Mouse (Mus musculus) MEL (cell line): ENCODE data around the gene Fam160b1.

Experiments
- CTCF ChIP-seq, 3 experiments: IDR thresholded peaks in 2 of 3; conservative IDR thresholded peaks in 1 of 3; 2 replicates each; pipeline ENCODE4 v1.5.1; 2011 to 2012; ENCODE audit warnings: low read length in 3 of 3, low read depth in 2 of 3, mild to moderate bottlenecking in 2 of 3, improper control_type of control experiment in 1 of 3, inconsistent platforms in 1 of 3, mixed read lengths in 1 of 3, moderate library complexity in 1 of 3; ENCODE audit not compliant: control insufficient read depth in 1 of 3, insufficient read depth in 1 of 3, poor library complexity in 1 of 3, severe bottlenecking in 1 of 3
- GABPA ChIP-seq: IDR thresholded peaks from 2 replicates; pipeline ENCODE4 v1.6.1; 2012; ENCODE audit warnings: low read depth, mild to moderate bottlenecking, inconsistent platforms, low read length, improper control_type of control experiment, moderate library complexity
- ZNF384 ChIP-seq: IDR thresholded peaks from 2 replicates; pipeline ENCODE4 v1.6.1; 2012; ENCODE audit warnings: low read depth, mild to moderate bottlenecking, inconsistent platforms, low read length, improper control_type of control experiment

DNA sequence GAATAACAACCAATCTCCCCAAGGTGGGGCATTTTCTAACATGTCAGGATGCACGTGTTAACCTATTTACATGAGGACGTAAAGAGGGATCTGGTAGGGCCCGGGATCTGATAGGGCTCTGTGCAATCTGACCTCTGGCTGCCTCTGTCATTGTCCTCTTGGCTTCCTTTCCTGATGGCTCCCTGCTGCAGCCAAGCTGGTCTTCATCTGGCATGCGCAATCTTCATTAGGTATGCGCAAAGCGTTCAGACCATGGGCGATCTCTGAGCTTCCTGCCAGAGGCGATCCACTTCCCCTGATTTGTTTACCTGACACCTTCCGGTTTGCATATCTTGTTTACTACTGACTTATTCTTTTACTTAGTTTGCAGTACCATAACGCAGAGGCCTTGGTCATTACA lies 7.3 kb upstream of the Fam160b1 start:
- TF ChIP-seq CTCF (IDR thresholded peaks at IDR 0.05 in 2 of 3, conservative IDR thresholded peaks at IDR 0.05 in 1 of 3; ENCODE audit: control insufficient read depth in 1 of 3, insufficient read depth in 1 of 3, low read depth in 2 of 3, low read length in 3 of 3, poor library complexity in 1 of 3, severe bottlenecking in 1 of 3) (no peak), GABPA (no peak), ZNF384 (no peak)
